Mouse (Mus musculus) frontal cortex, postnatal 36 days (tissue): ENCODE measurements around the gene Ndufv1.
"Not testable (repeated sequence)": the region's sequence is repeated elsewhere in the genome, so short reads cannot be mapped to it uniquely, and the experiment has no call there.

Experiments used
- DNase-seq, 2 experiments: peaks; one replicate each; pipeline ENCODE4 v3.0.0; 2022; ENCODE audit warnings: low spot score in 2 of 2

The Ndufv1 gene

DNA sequence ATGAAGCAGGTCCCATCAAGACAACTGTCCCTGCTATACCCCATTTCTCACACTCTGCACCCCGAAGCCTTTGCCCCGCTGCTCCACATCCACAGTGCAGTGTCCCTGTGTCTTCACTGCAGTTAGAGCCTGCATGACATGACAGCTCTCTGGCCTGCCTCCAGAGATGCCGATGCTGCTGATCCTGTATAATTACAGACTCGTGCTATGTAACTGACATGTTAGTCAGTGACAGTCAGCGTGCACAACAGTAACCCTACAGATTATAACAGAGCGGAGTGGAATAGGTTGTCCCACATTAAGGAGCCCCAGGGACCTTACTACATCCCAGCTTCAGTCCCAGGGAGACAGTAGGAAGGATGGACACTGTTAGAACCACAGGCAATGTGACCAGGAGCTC lies 38.0 kb downstream of the Ndufv1 start:
- DNase-seq: not testable (repeated sequence)

DNA sequence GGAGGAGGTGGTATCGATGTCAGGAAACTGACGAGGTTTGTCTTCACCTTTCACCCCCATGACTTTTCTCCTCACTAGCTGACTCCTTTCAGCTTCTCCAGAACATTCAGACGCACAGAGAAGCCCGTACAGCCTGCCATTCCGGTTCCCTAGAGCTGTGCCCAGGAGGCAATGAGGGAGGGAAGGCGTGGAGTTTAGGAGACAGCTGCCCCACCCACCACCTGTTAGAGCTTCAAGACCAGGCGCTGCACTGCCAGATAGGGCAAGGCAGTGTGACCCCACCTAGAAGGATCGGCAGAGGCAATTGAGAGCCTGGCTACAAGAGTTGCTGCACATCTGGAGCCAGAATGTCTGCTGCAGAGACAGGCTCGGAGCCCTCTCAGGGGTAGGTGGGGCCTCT lies 40.4 kb downstream of the Ndufv1 start, which contains the start of gene Aldh3b2:
Gene Aldh3b2, plus strand, starts transcription at position 100 of the 400 bp plus-strand sequence.
- DNase-seq: no peak

DNA sequence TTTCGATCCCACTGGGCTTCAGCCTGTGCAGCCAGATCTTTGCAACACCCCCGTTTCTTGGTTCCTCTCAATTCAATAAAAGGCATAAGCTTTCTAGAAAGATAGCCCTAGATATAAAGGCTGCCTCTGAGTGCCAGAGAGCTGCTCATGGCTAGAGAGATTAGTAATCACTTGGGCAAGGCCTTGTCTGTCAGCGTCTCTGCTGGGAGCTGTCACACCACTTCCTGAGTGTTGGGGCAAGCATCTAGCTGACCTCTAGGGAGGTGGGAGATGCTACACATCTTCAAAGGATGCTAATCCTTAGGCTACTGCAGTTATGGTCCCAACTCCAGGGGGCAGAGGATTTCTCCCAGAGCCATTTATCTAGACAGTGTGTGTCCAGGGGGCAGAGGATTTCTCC lies 45.3 kb downstream of the Ndufv1 start:
- no peak for DNase-seq

DNA sequence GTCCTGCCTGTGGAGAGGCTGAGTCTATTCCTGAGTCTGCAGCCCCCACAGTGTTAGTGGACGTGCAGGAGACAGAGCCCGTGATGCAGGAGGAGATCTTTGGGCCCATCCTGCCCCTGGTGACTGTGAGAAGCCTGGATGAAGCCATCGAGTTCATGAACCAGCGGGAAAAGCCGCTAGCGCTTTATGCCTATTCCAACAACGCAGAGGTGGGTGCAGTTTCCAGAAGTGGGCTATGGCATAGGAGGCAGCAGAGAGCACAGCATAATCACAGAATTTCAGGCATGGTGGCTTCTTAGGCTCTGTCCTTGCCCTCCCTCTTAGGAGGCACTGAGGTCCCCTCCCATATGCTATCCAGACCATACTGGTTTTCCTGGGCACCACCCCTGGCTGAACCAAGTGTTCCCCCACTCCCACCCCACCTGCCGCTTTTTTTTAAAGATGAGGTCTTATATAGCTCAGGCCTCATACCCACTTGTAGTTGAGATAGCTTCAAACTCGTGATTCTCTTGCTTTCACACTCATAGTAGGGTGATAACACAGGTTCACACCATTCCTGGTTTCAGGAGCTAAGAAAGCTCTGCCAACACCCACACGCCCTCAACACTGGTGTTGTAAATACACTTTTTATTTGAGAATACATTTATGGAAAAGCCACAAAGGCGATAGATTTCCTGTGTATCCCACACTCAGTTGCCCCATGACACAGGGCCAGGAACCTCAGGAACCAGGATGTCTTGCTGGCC lies 46.1 kb downstream of the Ndufv1 start:
- DNase-seq: peak in 1 of 2 experiments; percentile 34

DNA sequence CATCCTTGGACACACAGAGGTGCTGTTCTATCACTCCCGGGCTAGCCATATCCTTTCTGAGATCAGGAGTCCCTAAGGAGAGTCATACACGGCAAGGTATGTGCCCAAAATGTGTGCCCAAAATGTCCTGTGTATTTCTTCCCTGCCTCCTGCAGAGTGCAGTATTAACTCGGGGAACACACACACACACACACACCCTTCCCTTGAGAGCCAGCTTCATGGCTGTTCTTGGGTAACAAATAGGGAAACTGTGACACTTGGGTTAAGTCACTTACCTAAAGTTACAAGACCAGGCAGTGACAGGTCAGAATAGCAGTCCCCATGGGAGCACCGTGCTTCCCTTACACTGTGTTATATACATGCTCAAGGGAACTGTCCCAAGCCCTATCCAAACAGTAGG lies 48.6 kb downstream of the Ndufv1 start:
- no peak for DNase-seq

DNA sequence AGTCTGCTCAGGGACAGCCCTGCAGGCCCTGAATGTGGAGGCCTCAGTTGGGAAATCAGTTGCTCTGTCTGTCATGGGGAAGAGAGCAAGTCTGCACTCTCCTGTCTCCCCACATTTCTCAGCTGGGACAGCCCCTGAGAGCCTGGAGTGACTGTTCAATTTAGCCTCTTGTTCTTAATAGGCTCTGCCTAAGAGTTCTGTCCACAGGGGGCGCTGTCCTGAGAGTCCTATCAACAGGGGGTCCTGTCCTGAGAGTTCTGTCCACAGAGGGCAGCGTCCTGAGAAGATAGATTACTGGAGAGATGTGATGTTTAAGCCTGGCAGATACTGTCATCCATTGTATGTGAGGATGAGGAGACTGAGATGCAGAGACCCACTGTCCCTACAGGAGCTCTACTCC lies 50.1 kb downstream of the Ndufv1 start:
- no peak for DNase-seq

DNA sequence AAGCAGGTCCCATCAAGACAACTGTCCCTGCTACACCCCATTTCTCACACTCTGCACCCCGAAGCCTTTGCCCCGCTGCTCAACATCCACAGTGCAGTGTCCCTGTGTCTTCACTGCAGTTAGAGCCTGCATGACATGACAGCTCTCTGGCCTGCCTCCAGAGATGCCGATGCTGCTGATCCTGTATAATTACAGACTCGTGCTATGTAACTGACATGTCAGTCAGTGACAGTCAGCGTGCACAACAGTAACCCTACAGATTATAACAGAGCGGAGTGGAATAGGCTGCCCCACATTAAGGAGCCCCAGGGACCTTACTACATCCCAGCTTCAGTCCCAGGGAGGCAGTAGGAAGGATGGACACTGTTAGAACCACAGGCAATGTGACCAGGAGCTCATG lies 50.8 kb downstream of the Ndufv1 start:
- not testable (repeated sequence) for DNase-seq

DNA sequence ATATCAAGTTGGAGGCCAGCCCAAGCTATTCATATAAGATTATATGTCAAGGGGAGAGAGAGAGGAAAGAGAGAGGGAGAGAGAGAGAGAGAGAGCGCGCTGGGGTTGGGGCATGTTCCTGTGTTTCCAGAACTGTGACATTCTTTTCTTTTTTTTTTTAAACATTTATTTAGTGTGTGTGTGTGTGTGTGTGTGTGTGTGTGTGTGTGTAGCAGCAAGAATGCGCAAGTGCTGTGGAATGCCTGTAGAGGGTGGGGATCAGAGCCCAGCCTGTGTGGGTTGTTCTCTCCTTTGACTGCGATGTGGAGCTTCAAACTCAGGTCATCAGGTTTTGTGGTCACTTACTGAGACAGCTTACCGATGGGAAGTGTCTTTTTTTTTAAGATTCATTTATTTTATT lies 52.4 kb downstream of the Ndufv1 start:
- no peak for DNase-seq

DNA sequence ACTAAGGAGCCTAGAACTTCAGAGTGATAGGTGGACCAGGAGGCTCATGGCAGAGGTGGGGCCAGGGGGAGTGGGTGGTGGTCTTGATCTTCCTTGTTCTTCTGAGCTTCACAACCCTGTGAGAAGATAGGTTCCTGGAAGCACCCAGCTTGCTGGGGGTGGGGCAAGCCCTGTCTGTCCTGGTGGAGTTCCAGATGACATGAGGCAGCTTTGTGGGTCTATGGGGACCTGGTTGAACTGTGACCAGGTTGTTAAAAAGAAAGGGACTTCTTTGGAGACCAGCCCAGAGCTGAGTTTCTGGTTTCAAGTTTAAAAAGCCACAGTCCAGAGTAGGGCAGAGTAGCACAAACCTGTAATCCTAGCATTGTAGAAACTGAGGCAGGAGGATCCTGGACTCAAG lies 53.6 kb downstream of the Ndufv1 start:
- no peak for DNase-seq

DNA sequence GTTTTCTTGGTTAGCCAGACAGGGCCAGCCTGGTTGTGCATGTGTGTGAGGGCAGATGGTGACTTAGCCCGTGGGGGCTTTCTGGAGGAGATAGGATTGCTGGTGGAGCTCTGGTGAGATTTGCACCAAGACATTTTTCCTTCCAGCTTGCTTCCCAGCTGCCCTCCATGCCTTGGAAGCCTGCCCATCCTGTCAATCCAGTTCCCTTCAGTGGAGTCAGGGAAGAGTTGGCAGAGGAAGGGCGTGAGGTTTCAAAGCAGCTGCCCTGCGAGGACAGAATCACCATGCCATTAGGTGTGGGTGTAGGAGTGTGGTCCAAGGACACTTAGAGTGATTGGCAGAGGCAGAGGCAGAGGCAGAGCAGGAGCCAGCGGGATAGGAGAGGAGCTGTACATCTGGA lies 54.1 kb downstream of the Ndufv1 start, which contains the start of gene Aldh3b3:
Gene Aldh3b3, plus strand, starts transcription at position 176 of the 400 bp plus-strand sequence.
- DNase-seq: no peak
